Mouse (Mus musculus): ENCODE measurements around the gene Cyp2s1. TPM values are rescaled to one million over a fixed set of nuclear protein-coding genes. Genes with fewer than 3 reads are reported as not detected.

Gene Cyp2s1
- polyA plus RNA-seq, 1 experiment from 2014 or later = 2.1 TPM

DNA sequence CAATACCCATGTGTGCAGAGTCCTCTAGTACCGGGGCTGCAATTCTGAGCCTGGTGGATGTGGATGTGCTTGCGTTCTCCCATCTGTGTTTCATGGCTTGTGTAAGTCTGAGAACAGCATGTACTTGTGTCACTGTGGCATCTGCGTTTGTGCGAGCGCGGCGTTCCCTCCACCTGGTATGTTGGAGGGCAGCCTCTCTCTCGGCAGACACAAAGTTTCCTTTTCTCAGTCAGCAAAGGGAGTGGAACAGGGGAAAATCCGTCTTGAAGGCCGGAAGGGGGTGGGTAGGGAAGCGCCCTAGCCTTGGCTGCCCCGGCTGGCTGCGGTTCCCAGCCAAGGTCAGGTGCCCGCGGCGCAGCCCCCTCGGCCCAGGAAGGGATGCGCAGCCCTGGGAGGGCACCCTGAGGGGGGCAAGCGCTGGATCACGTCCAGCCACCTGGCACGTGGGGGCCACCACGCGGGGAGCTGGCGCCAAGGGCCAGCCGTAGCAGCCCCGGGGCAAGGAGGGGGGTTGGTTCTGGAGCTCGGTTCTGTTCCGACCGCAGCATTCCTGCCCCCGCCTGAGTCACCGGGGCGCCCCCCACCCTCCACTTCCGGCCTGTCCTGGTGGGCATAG lies 35.3 kb downstream of the Cyp2s1 start:
- H3K9ac ChIP-seq (replicated peaks; ENCODE audit: low read length) = peak overlapping the region; percentile 46
- H3K27me3 ChIP-seq (ENCODE audit: control insufficient read depth, insufficient read depth, low read length) = no peaks in the 10 kb centered on the region
- peaks cover 10% of the 10 kb centered on the region; the same call in 1 of the 2 replicates for H3K4me1 ChIP-seq (ENCODE audit: control insufficient read depth, insufficient read depth, low read length)
- 16% methylated on average over 33 of the region's 33 CpGs for WGBS
- H3K4me2 ChIP-seq (ENCODE audit: low read length) = peak overlapping the region; percentile 63
- peak; percentile 32 for DNase-seq
- peak overlapping the region; percentile 29 for H3K4me3 ChIP-seq (replicated peaks; ENCODE audit: low read depth, low read length)
- no peaks in the 10 kb centered on the region for H3K36me3 ChIP-seq (ENCODE audit: control insufficient read depth, insufficient read depth, low read length)
- ATAC-seq (ENCODE audit: low FRiP score, low TSS enrichment) = peak; percentile 57
- H3K27ac ChIP-seq (replicated peaks; ENCODE audit: low read depth, low read length) = no peak overlapping the region
- H3K9me3 ChIP-seq (ENCODE audit: control insufficient read depth, low read length) = no peaks in the 10 kb centered on the region

DNA sequence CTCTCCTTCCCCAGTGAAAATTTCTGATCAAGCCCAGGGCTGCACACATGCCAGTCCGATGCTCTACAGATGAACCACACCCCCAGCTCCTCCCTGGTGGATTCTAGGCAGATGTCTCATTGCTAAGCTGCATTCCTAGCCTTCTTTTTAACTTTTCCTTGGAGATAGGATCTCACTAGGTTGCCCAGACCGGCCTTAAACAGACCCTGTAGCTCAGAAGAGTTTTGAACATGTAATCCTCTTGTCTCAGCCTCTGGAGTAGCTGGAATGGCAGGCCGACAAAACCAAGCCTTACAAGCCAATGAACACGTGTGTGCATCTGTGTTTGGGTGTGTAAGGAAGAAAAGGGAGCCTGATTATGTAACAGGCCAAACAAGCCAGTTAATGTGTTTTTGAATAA lies 36.0 kb downstream of the Cyp2s1 start:
- ATAC-seq (ENCODE audit: low FRiP score, low TSS enrichment) (no peak), DNase-seq (no peak)
- Histone ChIP-seq H3K9ac (replicated peaks; ENCODE audit: low read length) (no peak overlapping the region), H3K4me3 (replicated peaks; ENCODE audit: low read depth, low read length) (no peak overlapping the region), H3K36me3 (ENCODE audit: control insufficient read depth, insufficient read depth, low read length) (no peaks in the 10 kb centered on the region), H3K4me1 (ENCODE audit: control insufficient read depth, insufficient read depth, low read length) (peaks cover 10% of the 10 kb centered on the region; the same call in 1 of the 2 replicates), H3K9me3 (ENCODE audit: control insufficient read depth, low read length) (no peaks in the 10 kb centered on the region), H3K4me2 (ENCODE audit: low read length) (no peak overlapping the region), H3K27me3 (ENCODE audit: control insufficient read depth, insufficient read depth, low read length) (no peaks in the 10 kb centered on the region), H3K27ac (replicated peaks; ENCODE audit: low read depth, low read length) (no peak overlapping the region)
- WGBS = 20% methylated on average over 4 of the region's 4 CpGs

DNA sequence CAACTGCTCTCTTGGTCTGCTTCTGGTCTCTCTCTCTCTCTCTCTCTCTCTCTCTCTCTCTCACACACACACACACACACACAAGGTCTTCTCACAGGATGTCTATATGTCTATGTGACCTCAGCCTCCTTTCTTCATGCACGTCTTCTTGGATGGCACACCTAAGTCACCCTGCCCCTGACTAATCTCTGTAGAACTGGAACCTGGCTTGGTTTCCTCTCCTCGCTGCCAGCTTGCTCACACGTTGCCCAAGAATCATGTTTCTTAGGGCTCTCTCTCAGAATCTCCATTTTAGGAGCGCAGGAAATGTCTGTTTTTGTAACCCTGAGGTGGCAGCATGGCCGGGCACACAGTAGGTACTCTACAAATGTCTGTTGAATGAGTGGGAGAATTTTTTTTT lies 36.7 kb downstream of the Cyp2s1 start:
- no peak overlapping the region for H3K27ac ChIP-seq (replicated peaks; ENCODE audit: low read depth, low read length)
- H3K9me3 ChIP-seq (ENCODE audit: control insufficient read depth, low read length) = no peaks in the 10 kb centered on the region
- no peak overlapping the region for H3K4me2 ChIP-seq (ENCODE audit: low read length)
- H3K4me3 ChIP-seq (replicated peaks; ENCODE audit: low read depth, low read length) = no peak overlapping the region
- ATAC-seq (ENCODE audit: low FRiP score, low TSS enrichment) (no peak), DNase-seq (no peak)
- no peak overlapping the region for H3K9ac ChIP-seq (replicated peaks; ENCODE audit: low read length)
- no peaks in the 10 kb centered on the region for H3K27me3 ChIP-seq (ENCODE audit: control insufficient read depth, insufficient read depth, low read length)
- peaks cover 10% of the 10 kb centered on the region; the same call in 1 of the 2 replicates for H3K4me1 ChIP-seq (ENCODE audit: control insufficient read depth, insufficient read depth, low read length)
- no peaks in the 10 kb centered on the region for H3K36me3 ChIP-seq (ENCODE audit: control insufficient read depth, insufficient read depth, low read length)
- WGBS = 95% methylated on average over 5 of the region's 5 CpGs

DNA sequence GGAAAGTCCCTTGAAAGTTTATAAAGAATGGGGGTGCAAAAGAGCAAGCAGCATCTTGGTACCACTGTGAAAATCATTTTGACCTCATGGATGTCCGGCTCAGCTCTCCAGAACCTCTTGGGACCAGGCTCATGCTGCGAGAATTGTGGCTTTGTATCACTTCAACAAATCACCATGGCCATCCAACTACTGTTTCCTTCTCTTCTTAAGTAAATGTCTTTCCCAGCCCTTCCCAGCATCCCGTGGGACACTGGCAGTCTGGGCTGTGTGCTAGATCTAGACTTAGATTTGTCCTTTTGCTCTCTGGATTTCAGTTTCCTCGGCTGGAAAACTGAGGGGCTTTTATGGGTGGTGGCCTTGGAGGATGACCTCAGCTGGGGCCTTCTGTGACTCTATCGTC lies 48.5 kb downstream of the Cyp2s1 start:
- Histone ChIP-seq H3K4me3 (replicated peaks; ENCODE audit: low read depth, low read length) (no peak overlapping the region), H3K36me3 (ENCODE audit: control insufficient read depth, insufficient read depth, low read length) (no peaks in the 10 kb centered on the region), H3K4me1 (ENCODE audit: control insufficient read depth, insufficient read depth, low read length) (no peaks in the 10 kb centered on the region), H3K4me2 (ENCODE audit: low read length) (no peak overlapping the region), H3K27ac (replicated peaks; ENCODE audit: low read depth, low read length) (no peak overlapping the region), H3K9ac (replicated peaks; ENCODE audit: low read length) (no peak overlapping the region), H3K9me3 (ENCODE audit: control insufficient read depth, low read length) (no peaks in the 10 kb centered on the region), H3K27me3 (ENCODE audit: control insufficient read depth, insufficient read depth, low read length) (no peaks in the 10 kb centered on the region)
- 91% methylated on average over 5 of the region's 5 CpGs for WGBS
- DNase-seq (no peak), ATAC-seq (ENCODE audit: low FRiP score, low TSS enrichment) (no peak)

DNA sequence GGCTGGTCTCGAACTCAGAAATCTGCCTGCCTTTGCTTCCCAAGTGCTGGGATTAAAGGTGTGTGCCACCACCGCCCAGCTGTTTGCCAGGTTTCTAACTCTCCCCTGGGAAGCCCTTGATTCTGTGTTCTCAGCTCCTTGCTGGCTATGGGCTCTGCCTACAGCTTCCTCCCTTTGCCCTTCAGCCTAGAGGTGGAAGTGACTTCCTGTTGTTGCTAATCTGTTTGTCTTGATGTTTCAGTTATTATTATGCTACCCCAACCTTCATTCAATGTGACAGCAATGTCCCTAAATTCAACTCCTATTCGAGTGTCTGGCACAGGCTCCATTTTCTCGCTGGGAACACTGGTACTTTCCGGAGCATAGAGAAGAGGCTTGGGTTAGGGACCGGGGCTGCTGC lies 50.6 kb downstream of the Cyp2s1 start:
- Histone ChIP-seq H3K9ac (replicated peaks; ENCODE audit: low read length) (no peak overlapping the region), H3K4me2 (ENCODE audit: low read length) (no peak overlapping the region), H3K36me3 (ENCODE audit: control insufficient read depth, insufficient read depth, low read length) (no peaks in the 10 kb centered on the region), H3K9me3 (ENCODE audit: control insufficient read depth, low read length) (no peaks in the 10 kb centered on the region), H3K4me1 (ENCODE audit: control insufficient read depth, insufficient read depth, low read length) (no peaks in the 10 kb centered on the region), H3K27ac (replicated peaks; ENCODE audit: low read depth, low read length) (no peak overlapping the region), H3K4me3 (replicated peaks; ENCODE audit: low read depth, low read length) (no peak overlapping the region), H3K27me3 (ENCODE audit: control insufficient read depth, insufficient read depth, low read length) (no peaks in the 10 kb centered on the region)
- DNase-seq = no peak
- 91% methylated on average over 6 of the region's 6 CpGs for WGBS
- no peak for ATAC-seq (ENCODE audit: low FRiP score, low TSS enrichment)

DNA sequence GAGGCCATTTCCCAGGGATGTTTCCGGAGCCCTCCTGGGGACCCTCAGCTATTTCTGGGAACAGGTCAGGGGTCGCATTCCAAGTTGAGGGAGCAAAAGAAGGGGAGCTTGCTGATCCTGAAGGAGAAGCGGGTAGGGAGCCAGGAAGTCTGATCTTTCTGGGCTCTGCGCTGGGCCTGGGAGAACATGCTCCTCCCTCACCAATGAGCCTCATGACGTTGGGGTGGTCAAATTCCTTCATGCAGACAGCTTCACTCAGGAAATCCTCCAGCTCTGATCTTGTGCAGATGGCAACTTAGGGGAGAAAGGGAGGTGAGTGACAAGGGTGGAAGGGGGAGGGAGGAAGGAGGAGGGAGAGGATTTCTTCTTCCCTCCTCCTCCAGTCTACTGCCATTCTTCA lies 52.5 kb downstream of the Cyp2s1 start:
- DNase-seq (no peak), ATAC-seq (ENCODE audit: low FRiP score, low TSS enrichment) (no peak)
- Histone ChIP-seq H3K4me2 (ENCODE audit: low read length) (no peak overlapping the region), H3K36me3 (ENCODE audit: control insufficient read depth, insufficient read depth, low read length) (no peaks in the 10 kb centered on the region), H3K9ac (replicated peaks; ENCODE audit: low read length) (no peak overlapping the region), H3K27me3 (ENCODE audit: control insufficient read depth, insufficient read depth, low read length) (no peaks in the 10 kb centered on the region), H3K27ac (replicated peaks; ENCODE audit: low read depth, low read length) (no peak overlapping the region), H3K9me3 (ENCODE audit: control insufficient read depth, low read length) (no peaks in the 10 kb centered on the region), H3K4me3 (replicated peaks; ENCODE audit: low read depth, low read length) (no peak overlapping the region), H3K4me1 (ENCODE audit: control insufficient read depth, insufficient read depth, low read length) (no peaks in the 10 kb centered on the region)
- WGBS = 66% methylated on average over 5 of the region's 5 CpGs

DNA sequence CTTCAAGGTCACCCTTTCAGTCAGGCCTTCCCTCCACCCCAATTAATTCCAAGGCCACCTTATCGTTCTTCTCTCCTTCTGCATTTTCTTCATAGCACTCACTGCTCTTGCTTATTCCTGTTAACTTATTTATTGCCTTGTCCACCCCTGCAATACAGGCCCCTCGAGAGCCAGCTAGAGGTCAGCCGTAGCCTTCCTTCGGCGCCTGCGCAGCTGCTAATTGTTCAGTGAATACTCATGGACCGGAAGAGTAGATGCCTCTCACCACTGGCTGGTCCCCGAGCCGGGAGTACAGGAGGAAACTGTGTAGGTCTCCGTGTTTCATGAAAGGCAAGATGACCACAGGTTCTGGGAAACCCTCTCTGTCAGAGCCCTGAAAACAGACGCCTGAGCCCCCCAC lies 53.0 kb downstream of the Cyp2s1 start:
- Histone ChIP-seq H3K9ac (replicated peaks; ENCODE audit: low read length) (no peak overlapping the region), H3K4me3 (replicated peaks; ENCODE audit: low read depth, low read length) (no peak overlapping the region), H3K9me3 (ENCODE audit: control insufficient read depth, low read length) (no peaks in the 10 kb centered on the region), H3K27ac (replicated peaks; ENCODE audit: low read depth, low read length) (no peak overlapping the region), H3K4me1 (ENCODE audit: control insufficient read depth, insufficient read depth, low read length) (no peaks in the 10 kb centered on the region), H3K27me3 (ENCODE audit: control insufficient read depth, insufficient read depth, low read length) (no peaks in the 10 kb centered on the region), H3K36me3 (ENCODE audit: control insufficient read depth, insufficient read depth, low read length) (no peaks in the 10 kb centered on the region), H3K4me2 (ENCODE audit: low read length) (no peak overlapping the region)
- no peak for DNase-seq
- 80% methylated on average over 11 of the region's 11 CpGs for WGBS
- ATAC-seq (ENCODE audit: low FRiP score, low TSS enrichment) = no peak

DNA sequence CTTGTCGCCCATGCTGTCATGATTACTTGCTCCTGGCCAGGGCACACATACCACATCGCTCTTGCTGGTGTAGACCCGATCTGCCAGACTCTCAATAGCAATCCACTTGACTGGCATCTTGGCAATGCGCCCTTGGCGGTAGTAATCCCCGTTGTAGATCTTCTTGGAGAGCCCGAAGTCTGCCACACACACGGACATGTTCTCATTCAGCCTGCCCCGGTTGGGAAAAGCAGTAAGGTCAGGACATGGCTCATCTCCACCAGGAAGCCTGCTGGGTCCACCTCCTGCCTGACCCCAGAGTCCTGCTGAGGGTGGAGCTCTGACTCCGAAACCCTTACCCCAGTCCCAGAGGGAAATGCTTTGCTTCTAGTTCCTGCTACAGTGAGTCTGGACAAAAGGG lies 55.4 kb downstream of the Cyp2s1 start:
- H3K9ac ChIP-seq (replicated peaks; ENCODE audit: low read length) = no peak overlapping the region
- no peaks in the 10 kb centered on the region for H3K36me3 ChIP-seq (ENCODE audit: control insufficient read depth, insufficient read depth, low read length)
- no peaks in the 10 kb centered on the region for H3K4me1 ChIP-seq (ENCODE audit: control insufficient read depth, insufficient read depth, low read length)
- ATAC-seq (ENCODE audit: low FRiP score, low TSS enrichment) = no peak
- no peaks in the 10 kb centered on the region for H3K9me3 ChIP-seq (ENCODE audit: control insufficient read depth, low read length)
- no peaks in the 10 kb centered on the region for H3K27me3 ChIP-seq (ENCODE audit: control insufficient read depth, insufficient read depth, low read length)
- DNase-seq = peak; percentile 32
- no peak overlapping the region for H3K4me2 ChIP-seq (ENCODE audit: low read length)
- WGBS = 80% methylated on average over 10 of the region's 10 CpGs
- no peak overlapping the region for H3K4me3 ChIP-seq (replicated peaks; ENCODE audit: low read depth, low read length)
- no peak overlapping the region for H3K27ac ChIP-seq (replicated peaks; ENCODE audit: low read depth, low read length)

DNA sequence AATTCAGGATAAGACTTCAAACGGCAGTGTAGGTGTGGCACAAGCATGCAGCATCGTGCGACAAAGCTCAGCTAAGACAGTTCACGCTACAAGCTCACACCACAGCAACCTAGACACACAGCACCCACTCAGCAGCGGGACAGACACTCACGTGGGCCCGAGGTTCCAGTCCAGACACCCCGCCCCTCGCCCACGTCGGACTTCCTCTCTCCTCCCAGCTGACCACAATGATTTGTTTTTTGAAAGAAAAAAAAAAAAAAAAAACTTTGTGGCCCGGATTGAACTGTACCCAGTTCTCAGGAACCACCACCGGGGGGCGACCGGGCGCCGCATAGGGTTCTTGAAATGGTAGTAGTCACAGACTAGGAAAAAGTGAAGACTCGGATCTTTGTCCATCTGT lies 60.7 kb downstream of the Cyp2s1 start:
- peak overlapping the region; percentile 45; the same call in 1 of the 2 replicates for H3K9ac ChIP-seq (replicated peaks; ENCODE audit: low read length)
- H3K4me3 ChIP-seq (replicated peaks; ENCODE audit: low read depth, low read length) = peak overlapping the region; percentile 96
- peak overlapping the region; percentile 96 for H3K4me2 ChIP-seq (ENCODE audit: low read length)
- DNase-seq = peak; percentile 89
- WGBS = under 1% methylated on average over 18 of the region's 18 CpGs
- no peak for ATAC-seq (ENCODE audit: low FRiP score, low TSS enrichment)
- no peaks in the 10 kb centered on the region for H3K9me3 ChIP-seq (ENCODE audit: control insufficient read depth, low read length)
- H3K27me3 ChIP-seq (ENCODE audit: control insufficient read depth, insufficient read depth, low read length) = no peaks in the 10 kb centered on the region
- peaks cover 11% of the 10 kb centered on the region for H3K36me3 ChIP-seq (ENCODE audit: control insufficient read depth, insufficient read depth, low read length)
- peaks cover 19% of the 10 kb centered on the region for H3K4me1 ChIP-seq (ENCODE audit: control insufficient read depth, insufficient read depth, low read length)
- peak overlapping the region; percentile 97 for H3K27ac ChIP-seq (replicated peaks; ENCODE audit: low read depth, low read length)
